Mouse (Mus musculus): Measurements from ENCODE around the gene Pex5l. TPM values are rescaled to one million over a fixed set of nuclear protein-coding genes. Genes with fewer than 3 reads are reported as not detected.

Pex5l gene
- total RNA-seq, 2 experiments from 2014 or later: 0.78 to 0.91 TPM

DNA sequence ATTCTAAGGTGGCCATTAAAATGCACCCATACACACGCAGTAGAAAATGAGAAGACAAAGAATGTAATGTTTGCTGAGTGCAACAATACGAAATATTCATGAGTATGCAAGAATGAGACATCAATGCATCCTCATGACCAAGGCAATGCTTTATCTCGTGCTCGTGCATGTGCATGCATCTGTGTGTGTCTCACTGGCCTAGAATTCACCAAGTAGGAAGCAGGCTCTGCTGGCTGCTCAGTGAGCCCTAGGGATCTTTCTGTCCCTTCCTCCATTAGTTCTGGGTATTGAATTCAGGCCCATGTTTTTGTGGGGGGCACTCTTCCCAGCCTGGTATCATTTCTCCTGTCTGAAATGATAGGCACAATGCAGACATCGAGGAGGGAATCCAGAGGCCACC is 74.9 kb downstream of the Pex5l start:
- DNase-seq (ENCODE audit: low spot score in 2 of 2): no peak

DNA sequence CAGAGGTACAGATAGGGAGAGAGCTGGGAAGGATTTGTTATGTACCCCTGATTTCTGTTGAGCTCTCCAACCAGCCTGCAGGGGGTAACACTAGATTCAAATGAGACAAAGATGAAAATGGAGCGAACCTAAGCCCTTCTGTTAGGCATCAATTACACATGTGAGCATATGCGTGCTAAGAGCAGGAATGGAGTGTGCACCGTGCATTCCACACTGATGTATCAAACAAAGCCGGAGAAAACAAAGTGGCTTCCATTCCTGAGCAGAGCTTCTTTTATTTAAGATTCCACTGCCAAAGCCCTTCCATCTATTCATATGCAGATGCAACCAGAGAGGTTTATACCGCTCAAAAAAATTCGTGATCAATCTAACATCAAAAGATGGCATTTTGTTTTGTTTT is 79.5 kb downstream of the Pex5l start:
- DNase-seq (ENCODE audit: low spot score in 2 of 2): no peak

DNA sequence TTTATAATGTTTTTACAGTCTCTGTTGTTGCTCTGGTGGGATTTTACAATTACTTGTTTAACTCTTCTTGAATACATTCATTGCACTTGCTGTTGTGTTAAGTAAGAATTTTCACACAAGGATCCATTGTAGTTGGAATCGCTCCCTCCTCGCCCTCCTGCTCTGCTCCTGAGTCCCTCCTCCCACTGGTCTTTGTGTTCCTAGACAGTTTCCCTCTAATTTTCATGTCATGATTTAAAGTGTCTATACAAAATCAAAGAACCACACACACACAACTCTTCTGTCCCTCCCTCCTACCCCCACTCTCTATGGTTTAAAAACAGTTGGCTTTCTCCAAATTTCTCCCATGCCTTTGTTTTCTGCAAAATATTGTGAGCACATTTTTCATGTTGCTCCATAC is 81.6 kb downstream of the Pex5l start:
- no peak for DNase-seq (ENCODE audit: low spot score in 2 of 2)

DNA sequence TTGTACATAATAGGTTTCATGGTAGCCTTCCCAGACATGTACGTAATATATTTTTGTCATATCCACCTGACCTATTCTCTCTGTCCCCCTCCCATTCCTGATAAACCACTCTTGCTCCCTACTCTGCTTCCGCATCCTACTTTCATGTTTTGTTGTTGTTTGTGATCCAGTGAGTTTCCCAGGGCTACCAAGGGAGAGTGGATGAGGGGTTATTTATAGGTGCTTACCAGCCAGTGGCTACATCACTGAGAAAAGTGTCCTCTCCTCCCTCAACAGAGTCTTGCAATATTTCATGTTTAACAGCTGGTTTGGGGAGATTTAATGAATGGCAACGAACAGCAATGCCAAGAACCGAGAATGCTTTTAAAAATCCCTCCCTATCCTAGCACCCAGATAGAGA is 82.0 kb downstream of the Pex5l start:
- DNase-seq (ENCODE audit: low spot score in 2 of 2): no peak

DNA sequence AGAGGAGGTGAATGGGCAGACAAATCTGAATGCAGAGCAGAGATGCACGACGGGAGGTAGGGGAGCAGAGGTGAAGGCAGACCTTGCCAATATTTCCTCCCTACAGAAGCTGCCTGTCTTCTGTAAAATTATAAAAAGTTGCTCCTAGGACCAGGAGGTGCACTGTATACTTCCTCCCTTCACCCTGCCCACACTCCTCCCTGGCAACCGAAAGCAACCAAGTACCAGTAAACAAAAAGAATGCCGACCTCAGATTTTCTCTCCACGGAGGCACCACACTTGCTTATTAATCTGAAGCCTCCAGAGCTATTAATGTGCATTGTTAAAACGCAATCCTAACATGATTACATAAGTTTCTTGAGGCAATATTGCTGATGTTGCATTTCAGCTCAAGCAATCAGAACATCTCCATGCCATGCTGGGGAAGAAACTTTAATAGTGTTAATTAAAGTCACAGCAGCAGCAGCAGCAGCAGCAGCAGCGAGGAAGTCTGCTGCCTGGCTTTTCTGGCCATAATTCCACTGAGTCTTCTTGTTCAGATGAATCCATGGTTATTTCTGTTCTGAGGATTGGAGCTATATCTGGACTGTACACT is 82.6 kb downstream of the Pex5l start:
- DNase-seq (ENCODE audit: low spot score in 2 of 2): no peak

DNA sequence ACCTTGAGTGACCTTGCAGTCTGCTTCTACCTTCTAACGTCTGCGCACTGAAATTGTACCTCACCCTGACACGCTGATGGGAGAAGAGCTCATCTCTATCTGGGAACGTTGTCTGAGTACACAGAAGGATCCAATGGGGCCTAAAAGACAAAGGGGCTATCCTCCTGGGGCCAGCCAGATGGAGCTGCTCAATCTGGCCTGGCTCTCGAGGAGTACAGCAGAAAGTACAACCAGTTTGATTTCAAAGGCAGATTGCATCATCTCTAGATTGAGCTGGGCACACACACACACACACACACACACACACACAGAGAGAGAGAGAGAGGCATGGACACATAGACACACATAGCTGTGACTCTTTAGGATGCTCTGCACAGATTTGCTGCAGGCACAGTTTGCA is 94.7 kb downstream of the Pex5l start:
- DNase-seq (ENCODE audit: low spot score in 2 of 2): no peak

DNA sequence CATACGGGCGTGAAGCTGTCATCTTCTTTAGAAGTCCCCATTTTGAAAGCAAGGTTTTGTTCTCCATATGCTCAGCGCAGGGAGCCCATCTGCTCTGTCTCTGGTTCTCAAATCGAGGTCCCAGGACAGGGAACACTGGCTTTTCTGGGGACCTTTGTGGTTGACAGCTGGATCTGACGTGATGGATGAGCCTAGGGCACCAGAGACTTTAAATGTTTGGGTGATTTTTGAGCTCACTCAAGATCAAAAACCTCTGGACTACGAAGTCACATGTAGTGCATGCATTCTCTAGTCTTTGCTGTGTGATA is 98.3 kb downstream of the Pex5l start:
- no peak for DNase-seq (ENCODE audit: low spot score in 2 of 2)

DNA sequence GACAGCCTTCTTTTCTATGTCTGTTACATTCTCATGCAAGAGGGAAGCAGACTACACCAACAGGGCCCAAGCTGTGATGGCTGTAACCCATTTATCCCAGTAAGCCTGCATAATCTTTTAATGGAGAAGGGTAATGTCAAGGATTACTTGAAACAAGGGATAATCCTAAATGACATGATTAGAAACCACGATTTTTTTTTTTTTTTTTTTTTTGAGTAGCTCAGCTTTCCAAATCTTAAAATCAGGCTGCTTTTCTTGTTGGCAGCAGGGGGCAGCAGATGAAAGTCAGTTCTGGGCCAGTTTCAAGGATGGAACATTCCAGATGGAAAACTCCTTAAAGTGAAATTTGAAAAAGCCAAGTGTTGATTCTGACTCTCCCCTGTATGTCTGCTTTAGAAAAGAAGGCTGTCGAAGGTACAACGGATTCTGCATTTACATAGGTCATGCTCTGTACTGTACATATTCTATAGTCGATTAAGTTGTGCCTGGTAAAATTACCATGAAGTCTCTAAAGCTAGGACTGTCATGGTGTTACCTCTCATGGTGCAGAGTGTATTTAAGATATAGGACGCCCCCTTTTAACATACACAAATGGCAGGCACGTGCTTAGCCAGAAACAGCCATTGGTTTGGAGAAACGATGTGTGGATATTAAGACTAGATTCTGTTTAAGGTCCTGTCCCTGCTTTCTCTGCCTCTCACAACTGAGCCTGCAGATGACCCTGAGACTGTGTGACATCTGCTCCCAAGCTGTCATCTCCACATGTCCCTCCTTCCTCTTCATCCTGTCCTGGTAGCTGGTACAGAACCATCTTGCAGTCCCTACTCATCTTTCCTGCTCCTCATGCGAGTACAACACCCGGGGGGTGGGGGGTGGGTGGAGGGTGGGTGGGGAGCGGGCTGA is 98.9 kb downstream of the Pex5l start:
- no peak for DNase-seq (ENCODE audit: low spot score in 2 of 2)

DNA sequence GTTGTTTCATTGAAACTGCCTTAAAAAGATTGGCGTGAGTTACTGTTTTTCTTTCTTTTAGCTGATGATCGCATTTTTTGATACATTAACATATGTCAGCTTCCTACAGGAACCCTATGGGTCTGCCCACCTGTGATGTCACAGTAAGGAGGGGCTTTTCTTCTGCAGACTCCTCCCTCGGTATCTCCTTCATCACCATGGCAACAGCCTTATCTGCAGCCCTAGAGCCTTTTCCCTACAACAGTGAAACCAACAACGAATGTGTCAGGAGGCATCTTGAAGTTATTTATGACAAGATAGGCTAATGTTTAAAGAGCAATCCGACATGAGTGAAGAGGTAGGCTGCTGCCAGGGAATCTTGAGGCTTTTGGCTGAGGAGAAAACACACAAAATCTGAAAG is 118.5 kb downstream of the Pex5l start:
- no peak for DNase-seq (ENCODE audit: low spot score in 2 of 2)

DNA sequence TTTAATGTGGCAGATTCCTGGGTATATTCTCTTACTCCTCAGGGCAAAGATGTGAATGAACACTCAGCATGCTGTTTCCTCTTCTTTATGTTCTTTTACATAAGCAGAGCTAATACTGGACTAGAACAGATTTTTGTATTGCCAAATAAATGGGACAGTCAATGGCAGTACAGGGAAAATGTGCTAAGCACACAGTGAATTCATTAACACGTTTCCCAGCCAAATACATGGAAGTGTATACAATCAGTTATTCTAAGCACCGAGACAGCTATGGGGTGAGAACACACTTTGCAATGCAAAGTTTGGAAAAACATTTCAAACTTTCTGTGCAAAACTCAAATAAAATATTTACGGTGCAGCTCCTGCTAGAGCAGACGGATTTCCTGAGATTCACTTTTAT is 139.1 kb downstream of the Pex5l start:
- DNase-seq (ENCODE audit: low spot score in 2 of 2): no peak

DNA sequence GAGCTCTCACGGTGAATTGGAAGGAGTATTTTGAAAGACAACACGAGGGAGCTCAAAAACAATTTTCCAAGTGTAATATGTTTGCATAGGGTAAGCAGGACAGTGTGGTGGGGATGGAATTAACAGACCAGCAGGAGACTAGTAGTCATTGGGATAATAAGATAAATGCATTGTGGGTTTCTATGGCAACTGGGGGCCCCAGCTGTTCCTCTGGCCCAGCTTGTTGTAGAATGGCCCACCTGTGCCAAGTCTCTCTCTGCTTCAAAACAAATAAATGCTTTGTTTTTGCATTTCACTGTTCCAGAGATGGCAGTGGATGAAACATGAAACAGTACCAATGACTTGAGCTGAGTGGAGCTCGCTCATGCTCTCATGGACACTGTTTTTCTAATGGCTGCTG is 141.3 kb downstream of the Pex5l start:
- no peak for DNase-seq (ENCODE audit: low spot score in 2 of 2)

DNA sequence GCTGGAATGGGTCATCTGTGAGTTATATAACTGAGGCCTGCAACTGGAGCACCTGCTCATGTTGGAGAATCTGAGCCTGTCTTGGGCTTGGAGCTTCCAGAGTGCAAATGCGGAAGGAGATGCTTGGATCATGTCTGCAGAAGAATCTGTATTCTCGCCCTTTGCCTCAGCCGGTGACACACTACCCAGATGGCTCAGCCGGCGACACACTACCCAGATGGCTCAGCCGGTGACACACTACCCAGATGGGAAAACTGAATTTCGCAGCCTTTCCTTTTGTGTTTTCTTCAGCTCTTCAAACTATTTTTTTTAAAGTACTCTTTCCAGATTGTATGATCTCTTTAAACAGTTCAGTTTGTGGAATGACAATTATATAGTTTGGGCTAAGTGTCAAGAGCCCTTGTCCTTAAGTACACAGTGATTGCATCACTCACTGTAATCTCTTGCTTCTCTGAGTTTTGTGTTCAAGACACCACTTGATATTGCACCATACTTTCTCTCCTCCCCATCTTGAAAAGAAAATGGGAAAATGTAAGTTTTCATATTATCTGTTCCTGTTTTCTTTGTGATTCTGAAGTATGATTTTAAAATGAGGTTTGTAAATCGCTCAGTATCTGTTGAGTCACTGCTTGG is 142.5 kb downstream of the Pex5l start:
- DNase-seq (ENCODE audit: low spot score in 2 of 2): no peak

DNA sequence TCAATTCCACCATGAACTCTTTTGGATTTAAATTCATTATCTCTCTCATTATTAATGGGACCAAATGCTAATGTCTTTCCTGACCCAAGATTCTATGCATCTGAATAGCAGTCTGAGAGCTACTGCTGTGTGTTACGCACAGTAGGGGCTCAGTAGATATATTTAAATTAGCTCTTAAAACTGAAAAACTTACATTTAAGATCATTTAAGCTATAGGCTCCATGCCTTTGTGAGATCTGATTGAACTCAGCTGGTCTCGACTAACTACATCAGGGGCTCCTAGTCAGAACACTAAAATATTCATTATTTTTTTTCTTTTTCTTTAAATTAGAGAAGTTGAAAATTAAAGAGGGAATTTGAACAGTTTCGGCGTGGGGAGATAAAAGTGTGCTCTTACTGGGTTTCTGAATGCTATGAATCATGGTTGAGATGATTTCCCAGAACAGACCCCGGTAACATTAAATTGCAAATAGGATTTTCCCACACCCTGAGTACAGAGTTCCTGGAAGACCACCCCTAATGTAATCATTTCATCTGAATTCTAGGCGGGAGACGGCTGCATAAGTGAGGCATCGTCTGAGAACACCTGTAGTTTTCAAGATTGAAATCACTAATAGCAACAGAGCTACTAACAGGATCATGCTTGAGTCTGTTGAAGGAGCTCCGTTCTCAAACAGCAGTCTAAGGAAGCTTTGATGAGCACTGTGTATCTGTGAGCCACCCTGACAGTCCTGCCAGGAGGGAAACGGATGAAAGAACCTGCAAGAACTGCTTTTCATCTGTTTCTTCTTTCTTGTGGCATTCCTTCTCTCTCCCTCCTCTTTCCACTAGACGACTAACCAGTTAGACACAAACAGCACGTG is 151.1 kb downstream of the Pex5l start:
- DNase-seq (ENCODE audit: low spot score in 2 of 2): no peak

DNA sequence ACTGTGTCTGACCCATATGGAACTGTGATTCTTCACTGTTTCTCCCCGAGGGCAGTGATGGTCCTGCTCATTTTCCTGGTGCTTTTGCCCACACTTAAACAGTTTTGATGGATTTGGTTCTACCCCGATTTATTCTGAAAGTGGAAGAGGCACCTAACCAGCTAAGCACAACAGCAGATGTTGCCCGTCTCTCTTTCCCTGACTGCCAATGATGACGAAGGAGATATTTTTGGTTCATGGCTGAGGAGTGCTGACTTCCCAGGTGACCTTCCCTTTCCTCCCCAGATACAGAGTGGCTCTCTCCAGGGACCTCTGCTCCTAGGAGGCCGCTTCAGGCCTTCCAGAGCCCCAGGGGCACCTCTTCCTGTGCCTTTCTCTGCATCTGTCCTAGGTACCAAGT is 155.2 kb downstream of the Pex5l start:
- no peak for DNase-seq (ENCODE audit: low spot score in 2 of 2)

DNA sequence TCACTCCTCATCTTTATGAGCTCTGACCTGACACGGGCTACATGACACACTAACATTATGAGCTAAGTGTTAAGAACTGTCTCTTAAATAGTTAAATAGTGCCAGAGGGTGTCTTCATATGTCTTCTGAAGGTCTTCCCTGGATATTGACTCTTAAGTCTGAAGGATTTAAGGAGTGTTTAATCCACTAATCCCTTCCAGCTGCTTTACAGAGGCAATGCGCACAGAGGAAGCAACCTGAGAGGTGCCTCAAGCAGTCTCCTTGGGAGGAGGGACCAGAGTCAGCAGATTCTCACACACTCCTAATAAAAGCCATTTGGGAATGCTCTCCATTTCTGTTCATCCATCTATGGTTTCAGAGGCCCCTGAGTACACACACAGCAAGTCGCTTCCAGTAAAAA is 157.9 kb downstream of the Pex5l start:
- DNase-seq (ENCODE audit: low spot score in 2 of 2): no peak

DNA sequence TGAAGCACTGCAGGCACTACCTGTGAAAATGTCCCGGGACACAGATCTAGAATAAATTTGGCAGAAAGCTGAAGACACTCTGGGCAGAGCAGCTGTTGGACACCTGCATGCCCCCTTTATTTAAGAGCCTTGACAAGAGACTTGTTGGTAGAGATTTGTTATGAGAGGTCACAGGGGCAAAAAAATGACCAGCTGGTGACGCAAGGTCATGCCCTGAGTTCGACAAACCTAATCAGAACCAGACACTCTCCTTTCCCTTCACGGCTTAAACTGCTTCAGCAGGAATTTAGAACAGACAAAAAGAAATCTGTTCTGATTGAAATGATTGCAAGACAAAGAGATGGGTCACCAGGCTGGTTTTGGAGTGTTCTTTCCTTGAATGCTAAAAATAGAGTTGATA is 163.1 kb downstream of the Pex5l start:
- DNase-seq (ENCODE audit: low spot score in 2 of 2): no peak

DNA sequence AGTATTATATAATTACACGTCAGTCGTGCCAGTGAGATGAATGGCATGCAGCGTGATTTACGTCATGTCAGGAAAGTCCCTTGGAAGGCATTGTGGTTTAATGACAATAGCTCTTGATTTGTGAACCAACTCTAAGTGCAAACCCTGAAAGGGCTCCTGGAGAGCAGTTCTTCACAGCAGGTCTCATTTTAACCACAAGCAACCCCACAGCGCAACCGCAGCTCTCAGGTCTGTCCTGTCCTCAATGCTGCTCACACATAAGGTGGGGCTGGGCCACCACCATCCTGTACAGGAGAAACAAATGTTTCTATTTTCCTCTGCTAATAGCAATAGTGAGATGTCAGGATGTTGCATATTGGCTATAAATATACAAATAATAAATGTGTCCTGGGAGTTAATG is 163.8 kb downstream of the Pex5l start:
- DNase-seq (ENCODE audit: low spot score in 2 of 2): no peak

DNA sequence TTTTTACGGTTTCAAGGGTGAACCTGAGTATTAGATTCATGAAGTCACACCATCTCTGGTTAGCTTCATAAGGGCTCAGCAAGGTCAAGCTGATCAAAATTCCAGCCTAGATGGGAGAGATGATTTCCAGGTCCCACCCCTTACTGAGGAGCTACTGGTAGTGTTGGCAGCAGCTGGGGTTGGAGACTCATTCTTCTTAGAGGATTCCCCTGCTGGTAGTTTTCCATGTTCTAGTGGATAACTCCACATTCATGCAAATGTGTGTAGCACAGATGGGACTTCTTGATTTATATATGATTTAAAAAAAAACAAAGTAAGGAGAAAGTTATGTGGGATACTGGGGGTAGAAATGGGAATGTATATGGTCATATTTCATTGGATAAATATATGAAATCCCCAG is 172.8 kb downstream of the Pex5l start:
- DNase-seq (ENCODE audit: low spot score in 2 of 2): no peak

DNA sequence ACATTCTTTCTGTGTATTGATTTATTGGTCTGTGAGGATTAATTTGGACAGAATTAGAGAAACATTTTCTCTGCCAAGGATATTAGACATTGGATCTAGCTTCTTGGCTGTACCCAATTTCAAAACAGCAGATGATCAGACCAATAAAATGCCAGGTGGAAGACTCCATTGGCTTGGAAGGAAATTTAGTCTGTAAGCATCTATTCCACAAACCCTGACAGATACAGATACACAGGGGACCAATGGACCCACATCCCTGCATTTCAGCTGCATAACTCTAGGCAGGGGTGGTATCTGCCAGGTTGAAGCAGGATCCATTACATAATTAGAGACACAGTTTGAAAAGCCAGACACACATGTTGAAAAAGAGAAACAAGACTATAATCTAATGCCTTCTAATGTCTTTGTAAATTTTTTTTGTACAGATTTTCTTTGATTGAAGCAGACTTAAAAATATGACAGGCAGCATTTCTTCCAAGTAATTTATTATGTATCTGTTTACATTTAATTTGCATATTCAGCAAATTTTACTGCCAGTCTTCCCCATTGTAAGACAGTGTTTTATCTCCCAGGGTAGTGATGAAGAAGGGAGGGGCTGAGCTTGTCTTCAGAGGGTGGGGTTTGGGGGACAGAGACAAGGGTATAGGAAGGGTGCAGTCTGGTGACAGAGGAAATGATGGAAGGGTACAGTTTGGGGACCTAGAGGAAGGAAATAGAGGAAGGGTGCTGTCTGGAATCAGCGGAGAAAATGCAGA is 174.2 kb downstream of the Pex5l start:
- DNase-seq (ENCODE audit: low spot score in 2 of 2): no peak

DNA sequence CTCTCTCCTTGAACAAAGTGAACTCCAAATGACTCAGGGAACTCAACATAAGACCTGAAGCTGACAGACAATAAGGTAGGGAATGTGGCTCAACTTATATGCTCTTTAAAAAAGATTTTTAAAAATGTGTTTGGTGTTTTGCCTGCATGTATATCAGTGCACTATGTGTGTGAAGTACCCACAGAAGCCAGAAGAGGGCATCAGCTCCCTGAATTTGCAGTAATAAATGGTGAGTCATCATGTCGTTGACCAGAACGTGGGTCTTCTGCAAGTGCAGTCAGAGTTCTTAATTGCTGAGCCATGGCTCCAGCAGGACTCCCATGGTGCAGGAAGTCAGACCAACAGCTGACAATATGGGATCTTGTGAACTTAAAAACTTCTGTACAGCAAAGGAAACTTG is 177.5 kb downstream of the Pex5l start:
- no peak for DNase-seq (ENCODE audit: low spot score in 2 of 2)

DNA sequence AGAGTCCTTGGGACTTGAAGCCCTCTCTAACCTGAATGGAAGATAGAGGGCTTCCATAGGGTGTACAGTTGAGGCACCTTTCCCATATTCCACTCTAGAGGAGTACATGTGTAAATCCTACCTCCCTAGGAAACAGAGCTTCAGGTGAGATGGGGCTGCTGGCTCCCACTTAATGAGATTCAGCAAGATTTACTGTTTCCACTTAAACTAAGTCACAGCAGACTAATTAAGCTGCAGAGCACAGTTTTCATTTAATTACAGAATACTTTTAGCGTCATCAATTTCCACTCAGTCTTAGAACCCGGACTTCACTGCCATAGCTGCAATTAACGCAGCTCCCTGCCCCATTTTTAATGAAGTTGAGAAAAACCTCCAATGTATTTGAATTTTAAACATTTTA is 181.6 kb downstream of the Pex5l start:
- no peak for DNase-seq (ENCODE audit: low spot score in 2 of 2)

All from gastrocnemius, postnatal 4 days (tissue).